Mouse (Mus musculus) ES-Bruce4 (cell line): ENCODE results near the gene Slc30a7.

ENCODE experiments used
- CTCF ChIP-seq: IDR thresholded peaks from one replicate; pipeline ENCODE4 v1.8.1; 2011; ENCODE audit warnings: low read depth, low read length
- POLR2A ChIP-seq: IDR thresholded peaks from one replicate; pipeline ENCODE4 v1.8.1; 2011; ENCODE audit warnings: low read length; ENCODE audit not compliant: insufficient read depth

- TF ChIP-seq POLR2A = no peak
- TF ChIP-seq CTCF = no peak
Observed at GRCm38 (mm10) chr3:115937807-115938206, 69.4 kb downstream of the Slc30a7 start.
